Mouse (Mus musculus): ENCODE data around the gene Mical3. TPM values are rescaled to one million over a fixed set of nuclear protein-coding genes. Genes with fewer than 3 reads are reported as not detected.

Mical3 gene
- polyA plus RNA-seq, 1 experiment: 19.1 TPM

GRCm38 (mm10) chr6:120894524-120894923 is 236.3 kb downstream of the Mical3 start:
- TF ChIP-seq POLR2A (IDR thresholded peaks at IDR 0.05; ENCODE audit: low read depth, low read length) (no peak), CTCF (IDR thresholded peaks at IDR 0.05; ENCODE audit: borderline replicate concordance, insufficient read depth, low read length) (no peak)
- H3K4me1 ChIP-seq (ENCODE audit: control insufficient read depth, insufficient read depth, low read length): no peaks in the 10 kb centered on the region
- H3K4me3 ChIP-seq (ENCODE audit: insufficient read depth, low read length): no peak overlapping the region
- no peak overlapping the region for H3K27ac ChIP-seq (ENCODE audit: insufficient read depth, low read length)

- Histone ChIP-seq H3K27ac (ENCODE audit: insufficient read depth, low read length) (no peak overlapping the region), H3K4me1 (ENCODE audit: control insufficient read depth, insufficient read depth, low read length) (no peaks in the 10 kb centered on the region), H3K4me3 (ENCODE audit: insufficient read depth, low read length) (no peak overlapping the region)
- TF ChIP-seq CTCF (IDR thresholded peaks at IDR 0.05; ENCODE audit: borderline replicate concordance, insufficient read depth, low read length) (no peak), POLR2A (IDR thresholded peaks at IDR 0.05; ENCODE audit: low read depth, low read length) (no peak)
Observed at GRCm38 (mm10) chr6:120894089-120894488, 236.7 kb downstream of the Mical3 start.

- Histone ChIP-seq H3K4me1 (ENCODE audit: control insufficient read depth, insufficient read depth, low read length) (no peaks in the 10 kb centered on the region), H3K4me3 (ENCODE audit: insufficient read depth, low read length) (no peak overlapping the region), H3K27ac (ENCODE audit: insufficient read depth, low read length) (no peak overlapping the region)
- TF ChIP-seq CTCF (IDR thresholded peaks at IDR 0.05; ENCODE audit: borderline replicate concordance, insufficient read depth, low read length) (no peak), POLR2A (IDR thresholded peaks at IDR 0.05; ENCODE audit: low read depth, low read length) (no peak)
Observed at GRCm38 (mm10) chr6:120886696-120887095, 244.1 kb downstream of the Mical3 start.

- TF ChIP-seq POLR2A (IDR thresholded peaks at IDR 0.05; ENCODE audit: low read depth, low read length) (no peak), CTCF (IDR thresholded peaks at IDR 0.05; ENCODE audit: borderline replicate concordance, insufficient read depth, low read length) (no peak)
- Histone ChIP-seq H3K27ac (ENCODE audit: insufficient read depth, low read length) (no peak overlapping the region), H3K4me3 (ENCODE audit: insufficient read depth, low read length) (no peak overlapping the region), H3K4me1 (ENCODE audit: control insufficient read depth, insufficient read depth, low read length) (no peaks in the 10 kb centered on the region)
Observed at GRCm38 (mm10) chr6:120884436-120884835, 246.4 kb downstream of the Mical3 start.

Other genes starting within 250 kb of the Mical3 start
- 21.7 TPM in 2 replicates for gene Bid, start 214.1 kb downstream of the Mical3 start, polyA plus RNA-seq (2011; ENCODE audit: insufficient read length, low read depth, missing spikeins)
- 5.3 and 6.0 TPM in 2 replicates for gene Pex26, start 52.7 kb upstream of the Mical3 start, polyA plus RNA-seq (2011; ENCODE audit: insufficient read length, low read depth, missing spikeins)
- 1.8 and 7.1 TPM in 2 replicates for gene Tuba8, start 79.7 kb upstream of the Mical3 start, polyA plus RNA-seq (2011; ENCODE audit: insufficient read length, low read depth, missing spikeins)
- gene Usp18, start 114.9 kb upstream of the Mical3 start, polyA plus RNA-seq (2011; ENCODE audit: insufficient read length, low read depth, missing spikeins): 9.1 and 9.9 TPM in 2 replicates
- not detected in 2 replicates for gene Slc6a13, start 169.2 kb upstream of the Mical3 start, polyA plus RNA-seq (2011; ENCODE audit: insufficient read length, low read depth, missing spikeins)
- 0.42 TPM in 1 of 2 replicates, not detected in the other for gene Slc6a12, start 212.1 kb upstream of the Mical3 start, polyA plus RNA-seq (2011; ENCODE audit: insufficient read length, low read depth, missing spikeins)